Mouse (Mus musculus): ENCODE measurements around the gene Evi2.
A peak's percentile ranks its signal among the peaks of the same experiment; 100 is the strongest.

The Evi2 gene

DNA sequence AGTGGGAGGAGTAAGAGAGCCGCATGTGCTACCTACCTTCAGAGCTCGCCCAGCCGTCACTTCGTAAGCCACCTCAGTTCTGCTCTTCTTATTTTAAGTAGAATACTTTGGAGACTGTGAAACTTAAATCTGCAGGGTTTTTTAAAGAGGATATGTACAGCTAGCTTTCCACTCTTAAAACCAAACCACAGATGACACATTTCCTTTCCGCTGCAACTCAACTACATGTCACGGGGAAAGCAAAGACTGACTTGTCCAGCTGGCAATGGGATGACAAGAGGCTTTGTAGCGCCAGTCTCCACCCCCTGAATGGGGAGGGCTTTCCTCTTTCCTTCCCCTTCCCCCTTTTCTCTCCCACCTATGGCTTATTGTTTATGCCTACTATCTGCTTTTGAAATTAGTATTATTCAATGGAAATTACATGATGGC is at the start of gene Evi2, which contains the start of gene Evi2a:
Gene Evi2 (minus strand): TSS at position 257 of the 429 bp plus-strand sequence.
Gene Evi2a (minus strand): TSS at position 277 of the 429 bp plus-strand sequence.
- DNase-seq (ENCODE audit: low read depth), result peak; percentile 97

DNA sequence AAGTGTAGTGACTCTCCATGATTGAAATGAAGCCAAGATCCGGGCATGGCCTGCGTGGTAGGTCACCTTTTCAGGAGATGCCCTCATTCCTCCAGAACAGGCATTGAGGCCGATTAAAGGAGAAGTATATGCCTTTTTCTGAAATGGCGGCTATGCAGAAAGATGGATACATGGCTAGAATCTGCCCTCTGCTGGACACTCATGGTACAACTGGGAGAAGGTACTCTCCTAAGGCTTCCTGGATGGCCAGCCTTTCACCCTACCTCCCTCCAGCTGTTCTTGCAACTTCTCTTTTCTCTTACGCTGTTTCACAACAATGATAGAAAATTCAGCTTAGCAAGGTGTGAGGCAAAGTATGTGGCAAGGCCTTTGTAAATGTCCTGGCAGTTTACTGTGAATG is 47.4 kb upstream of the Evi2 start:
- peak; percentile 85 for DNase-seq (ENCODE audit: low read depth)

DNA sequence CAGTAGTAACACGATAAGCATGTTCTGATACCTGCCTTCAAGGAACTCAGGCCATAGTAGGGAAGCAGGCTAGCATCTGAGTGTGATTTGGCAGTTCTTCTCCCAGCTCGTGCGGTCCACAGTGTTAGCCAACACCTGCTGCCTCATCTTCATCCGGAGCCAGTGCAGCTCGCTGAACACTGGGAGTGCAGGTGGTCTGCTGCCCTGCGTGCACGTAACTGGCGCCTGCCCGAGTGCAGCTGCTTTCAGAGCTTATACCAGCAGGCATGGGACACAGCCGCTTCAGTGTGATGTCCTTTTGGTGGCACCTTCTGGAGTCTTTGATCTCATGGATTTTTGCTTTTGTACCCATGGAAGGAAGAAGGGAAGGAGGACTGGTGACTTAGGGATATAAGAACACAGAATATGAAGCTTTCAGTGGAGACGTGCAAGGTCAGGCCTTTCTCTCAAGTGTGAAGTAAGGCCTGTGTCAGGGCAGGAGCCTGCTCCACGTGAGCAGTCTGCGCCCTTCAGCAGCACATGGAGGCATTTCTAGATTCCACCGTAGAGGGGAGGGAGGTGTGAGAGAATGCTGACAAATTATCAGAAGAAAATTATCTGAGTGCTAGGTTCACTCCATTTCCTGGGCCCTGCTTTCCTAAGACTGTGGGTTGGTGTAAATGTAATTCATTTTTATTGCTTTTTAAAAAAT is 45.1 kb upstream of the Evi2 start:
- no peak for DNase-seq (ENCODE audit: low read depth)

DNA sequence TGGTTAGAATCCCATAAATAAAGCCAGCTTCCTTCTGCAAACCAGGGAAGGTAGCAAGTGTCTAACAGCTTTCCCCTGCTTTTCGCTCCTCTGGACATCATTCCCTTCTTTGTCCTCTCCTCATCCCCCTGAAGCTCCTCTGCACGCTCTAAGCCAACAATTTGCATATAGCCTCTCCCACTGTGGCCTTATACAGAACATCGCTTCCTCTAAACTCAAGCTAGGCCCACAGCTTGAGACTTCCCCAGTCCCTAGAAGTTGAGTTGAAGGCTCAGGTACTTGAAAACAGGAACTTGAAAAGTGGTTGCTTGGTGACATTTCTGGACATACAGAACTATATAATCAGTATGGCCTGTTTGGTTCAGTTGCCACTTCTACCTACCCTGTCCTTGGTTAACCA is 43.4 kb upstream of the Evi2 start:
- DNase-seq (ENCODE audit: low read depth), result no peak

DNA sequence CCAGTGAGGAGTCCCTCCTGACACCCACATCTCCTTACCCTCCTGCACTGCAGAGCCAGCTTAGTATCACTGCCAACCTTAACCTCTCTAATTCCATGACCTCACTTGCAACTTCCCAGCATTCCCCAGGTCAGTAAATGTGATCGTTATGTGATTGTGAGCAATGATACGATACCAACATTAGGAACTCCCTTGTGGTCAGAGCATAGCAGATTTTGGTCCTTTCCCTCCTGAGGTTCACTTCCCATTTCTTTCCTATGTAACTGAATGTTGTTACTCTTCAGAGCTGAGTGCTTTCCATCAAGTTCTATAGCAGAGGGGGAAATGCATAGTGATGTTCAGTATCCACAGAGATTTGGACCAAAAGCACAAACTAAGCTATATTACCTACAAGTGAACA is 39.9 kb upstream of the Evi2 start:
- DNase-seq (ENCODE audit: low read depth), result no peak

DNA sequence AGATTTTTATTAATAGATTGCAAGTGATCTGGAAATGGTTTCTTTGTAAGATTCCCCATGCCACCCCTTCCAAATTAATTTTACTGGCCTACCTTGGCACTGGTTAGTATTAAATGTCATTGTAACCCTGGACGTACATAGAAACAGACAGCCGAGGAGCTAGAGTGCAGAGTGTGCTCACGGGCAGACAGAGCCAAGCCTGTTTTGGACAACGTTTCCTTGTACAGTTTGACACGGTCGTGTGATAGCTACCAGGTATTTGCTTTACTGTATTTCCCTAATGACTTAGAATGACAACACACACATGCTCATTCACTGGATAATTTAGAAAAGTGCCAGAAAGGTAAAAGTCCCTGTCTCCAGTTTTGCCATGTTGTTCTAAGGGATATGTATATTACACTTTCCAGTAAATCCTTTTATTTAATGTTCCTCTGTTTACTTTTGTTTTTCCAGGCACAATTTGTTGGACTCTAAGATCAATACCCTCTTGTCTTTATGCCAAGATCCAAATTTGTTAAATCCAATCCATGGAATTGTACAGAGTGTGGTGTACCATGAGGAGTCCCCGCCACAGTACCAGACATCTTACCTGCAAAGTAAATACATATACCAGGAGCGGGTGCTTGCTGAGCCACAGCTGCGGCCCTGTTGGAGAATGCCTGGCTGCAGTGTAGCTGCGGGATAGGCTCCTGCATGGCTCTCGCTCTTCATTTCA is 38.0 kb upstream of the Evi2 start:
- DNase-seq (ENCODE audit: low read depth), result no peak

DNA sequence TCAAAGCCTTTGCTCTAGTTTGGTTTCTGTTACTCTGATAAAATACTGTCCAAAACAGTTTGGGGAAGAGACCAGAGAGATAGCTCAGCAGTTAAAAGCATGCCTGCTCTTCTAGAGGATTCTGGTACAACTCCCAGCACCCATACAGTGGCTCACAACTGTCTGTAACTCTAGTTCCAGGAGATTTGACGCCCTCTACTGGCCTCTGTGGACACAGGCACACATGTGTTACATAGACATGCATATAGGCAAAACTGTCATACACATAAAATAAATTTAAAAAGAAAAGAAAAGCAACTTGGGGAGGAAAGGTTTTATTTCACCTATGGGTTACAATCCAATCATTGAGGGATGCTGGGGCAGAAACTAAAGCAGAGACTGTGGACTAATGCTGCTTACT is 36.6 kb upstream of the Evi2 start:
- no peak for DNase-seq (ENCODE audit: low read depth)

DNA sequence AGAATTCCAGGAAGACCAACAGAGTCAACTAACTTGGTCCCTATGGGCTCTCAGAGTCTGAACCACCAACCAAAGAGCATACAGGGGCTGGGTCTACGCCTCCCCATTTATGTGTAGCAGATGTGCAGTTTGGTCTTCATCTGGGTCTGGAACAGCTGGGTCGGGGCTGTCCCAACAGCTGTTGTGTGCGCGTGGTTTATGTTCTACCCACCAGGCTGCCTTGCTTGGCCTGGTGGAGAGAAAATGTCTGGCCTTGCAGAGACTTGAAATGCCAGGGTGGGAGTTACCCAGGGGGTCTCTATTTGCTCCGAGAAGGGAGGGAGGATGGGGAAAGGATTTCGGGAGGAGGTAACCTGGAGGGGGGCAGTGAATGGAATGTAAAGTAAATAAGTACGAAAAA is 33.1 kb upstream of the Evi2 start:
- DNase-seq (ENCODE audit: low read depth), result no peak

DNA sequence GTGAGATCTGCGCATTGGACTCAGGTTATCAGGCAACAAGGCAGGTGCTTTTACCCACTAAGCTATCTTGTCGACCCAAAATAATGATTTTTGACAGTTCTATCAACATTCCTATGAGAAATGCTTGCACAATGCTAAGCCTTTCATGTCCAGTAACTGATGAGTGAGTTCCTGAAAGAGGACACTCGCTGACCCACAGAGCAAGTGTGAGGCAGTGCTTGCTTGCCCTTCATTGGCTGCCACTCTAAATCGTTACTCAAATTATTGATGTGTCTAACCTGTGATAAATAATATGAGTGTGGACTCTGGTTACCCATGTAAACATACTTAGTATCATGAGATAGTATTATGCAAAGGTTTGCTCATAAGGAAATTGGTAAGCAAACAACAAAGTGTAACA is 30.1 kb upstream of the Evi2 start:
- DNase-seq (ENCODE audit: low read depth), result no peak

DNA sequence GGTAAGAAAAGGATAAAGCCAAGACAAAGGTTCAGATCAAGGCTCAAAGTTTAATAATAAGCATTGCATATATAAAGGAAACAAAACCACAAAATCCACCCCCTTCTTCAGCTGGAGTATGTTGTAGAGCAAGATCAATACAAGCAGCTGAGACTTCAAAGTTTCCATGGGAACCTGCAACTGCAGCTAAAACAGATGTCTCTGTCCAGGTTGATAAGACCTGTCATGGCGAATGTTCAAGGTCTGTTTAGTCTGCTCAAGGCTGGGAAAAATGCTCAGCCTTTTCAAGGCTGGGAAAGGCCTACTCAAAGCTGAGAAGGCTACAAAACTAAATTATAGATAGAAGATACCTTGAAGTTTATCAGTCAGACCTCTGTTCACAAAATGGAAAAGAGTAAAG is 22.2 kb upstream of the Evi2 start:
- DNase-seq (ENCODE audit: low read depth), result no peak

DNA sequence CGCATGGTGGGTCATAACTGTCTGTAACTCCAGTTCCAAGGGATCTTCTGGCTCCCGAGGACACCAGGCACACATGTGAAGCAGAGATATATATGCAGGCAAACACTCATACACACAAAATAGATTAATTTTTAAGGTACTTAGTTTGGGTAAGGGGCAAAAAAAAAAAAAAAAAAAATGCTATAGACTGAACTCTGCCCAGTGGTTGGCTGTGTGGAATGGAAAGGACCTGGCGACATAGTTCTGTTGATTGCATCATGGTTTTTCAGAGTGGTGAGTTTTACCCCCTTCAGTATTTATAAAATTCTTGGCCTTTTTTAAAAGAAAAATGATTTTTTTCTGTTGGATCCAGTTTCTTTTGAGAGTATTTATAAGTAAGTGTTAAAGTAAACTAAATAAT is 5.9 kb upstream of the Evi2 start:
- DNase-seq (ENCODE audit: low read depth), result no peak

DNA sequence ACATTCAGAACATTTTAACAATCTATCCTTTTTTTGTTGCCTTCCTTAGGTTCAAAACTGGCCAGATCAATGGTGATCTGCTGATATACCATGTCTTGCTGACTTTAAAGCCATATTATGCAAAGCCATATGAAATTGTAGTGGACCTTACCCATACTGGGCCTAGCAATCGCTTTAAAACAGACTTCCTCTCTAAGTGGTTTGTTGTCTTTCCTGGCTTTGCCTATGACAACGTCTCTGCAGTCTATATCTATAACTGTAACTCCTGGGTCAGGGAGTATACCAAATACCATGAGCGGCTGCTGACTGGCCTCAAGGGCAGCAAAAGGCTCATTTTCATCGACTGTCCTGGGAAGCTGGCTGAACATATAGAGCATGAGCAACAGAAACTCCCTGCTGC is 5.2 kb upstream of the Evi2 start:
- peak; percentile 63 for DNase-seq (ENCODE audit: low read depth)

DNA sequence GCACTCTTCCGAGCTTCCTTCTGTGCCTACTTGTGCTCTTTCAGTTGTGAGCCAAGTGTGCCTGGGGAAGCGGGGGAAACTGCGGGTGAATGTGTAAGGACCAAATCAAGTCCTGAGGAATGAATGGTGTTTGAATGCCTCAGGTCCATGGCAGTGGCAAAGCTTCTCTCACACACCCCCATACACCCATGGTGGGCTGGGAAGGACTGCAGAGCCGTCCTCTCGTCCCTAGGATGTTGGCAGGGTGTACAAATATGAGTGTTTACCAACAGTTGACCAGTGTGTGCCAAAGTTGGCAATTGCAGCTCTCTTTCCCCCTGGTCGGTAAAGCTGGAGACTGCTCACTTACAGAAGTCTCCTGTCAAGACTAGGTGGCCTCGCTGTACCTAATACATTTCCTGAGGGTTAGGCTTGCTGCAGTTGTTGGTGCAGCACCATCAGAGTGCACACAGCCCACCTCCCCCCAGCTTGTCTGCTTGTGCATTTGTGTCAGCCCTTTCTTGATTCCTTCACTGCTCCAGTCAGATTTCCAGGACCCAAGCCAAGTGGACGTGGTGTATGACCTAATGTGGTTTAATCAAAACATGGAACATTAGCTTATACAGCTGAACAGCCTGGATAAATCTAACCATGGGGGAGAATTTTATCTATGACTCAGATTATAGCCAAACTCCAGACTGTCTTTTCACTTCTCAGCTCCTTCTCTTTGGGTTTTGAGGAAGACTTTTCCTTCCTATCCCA is 3.7 kb upstream of the Evi2 start:
- peak; percentile 36 for DNase-seq (ENCODE audit: low read depth)

DNA sequence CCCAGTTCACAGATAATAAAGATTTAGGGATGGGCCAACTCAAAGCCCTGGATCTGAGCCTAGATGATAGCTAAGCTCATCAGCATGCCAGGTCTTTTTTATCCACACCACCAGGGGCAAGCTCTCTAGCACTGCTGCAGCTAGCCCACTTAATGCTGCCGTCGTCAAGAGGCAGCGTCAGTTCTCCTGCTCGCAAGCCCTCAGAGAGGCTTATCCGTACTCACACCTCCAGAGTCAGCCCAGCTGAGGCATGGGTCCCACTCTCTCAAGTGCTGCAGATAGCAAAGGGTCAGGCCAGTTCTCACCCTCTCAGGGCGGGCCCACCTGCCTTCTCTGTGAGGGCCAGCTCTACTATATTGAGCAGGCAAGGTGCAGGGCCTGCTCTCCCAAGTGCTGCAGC is 2.9 kb upstream of the Evi2 start:
- DNase-seq (ENCODE audit: low read depth), result no peak

DNA sequence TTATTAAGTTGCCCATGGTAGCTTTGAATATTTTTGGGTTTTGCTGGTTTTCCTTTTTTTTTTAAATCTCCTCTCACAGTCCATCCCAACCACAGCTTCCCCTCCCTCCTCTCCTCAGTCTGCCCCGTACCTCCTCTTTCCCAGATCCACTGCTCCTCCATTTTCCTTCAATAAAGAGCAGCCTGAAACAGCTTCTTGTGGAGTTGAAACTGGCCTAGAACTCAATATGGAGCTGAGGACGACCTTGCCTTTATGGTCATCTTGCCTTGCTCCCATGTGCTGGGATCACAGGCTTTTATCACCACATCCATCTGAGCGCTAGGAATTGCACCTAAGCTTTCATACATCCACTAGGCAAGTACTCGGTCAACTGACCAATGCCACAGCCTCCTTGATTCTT is 1.1 kb upstream of the Evi2 start:
- no peak for DNase-seq (ENCODE audit: low read depth)

DNA sequence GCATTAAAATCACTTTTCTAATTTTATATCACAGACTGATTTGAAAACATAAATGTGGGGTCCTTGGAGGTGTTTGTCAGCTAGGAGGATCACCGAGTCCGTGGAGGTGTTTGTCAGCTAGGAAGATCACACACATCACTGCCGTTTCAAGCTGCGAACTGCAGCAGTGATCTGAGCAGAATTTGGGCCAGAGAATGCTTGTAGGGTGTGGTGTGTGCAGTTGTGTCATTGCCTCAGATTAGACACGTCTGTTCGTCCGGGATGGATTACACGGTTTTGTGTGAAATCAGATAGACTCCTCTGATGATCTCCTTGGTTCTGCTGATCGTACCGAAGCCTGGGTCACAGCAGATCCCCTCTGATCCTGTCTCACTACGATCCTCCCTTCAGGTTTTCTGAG is 385 bp upstream of the Evi2 start:
- no peak for DNase-seq (ENCODE audit: low read depth)

DNA sequence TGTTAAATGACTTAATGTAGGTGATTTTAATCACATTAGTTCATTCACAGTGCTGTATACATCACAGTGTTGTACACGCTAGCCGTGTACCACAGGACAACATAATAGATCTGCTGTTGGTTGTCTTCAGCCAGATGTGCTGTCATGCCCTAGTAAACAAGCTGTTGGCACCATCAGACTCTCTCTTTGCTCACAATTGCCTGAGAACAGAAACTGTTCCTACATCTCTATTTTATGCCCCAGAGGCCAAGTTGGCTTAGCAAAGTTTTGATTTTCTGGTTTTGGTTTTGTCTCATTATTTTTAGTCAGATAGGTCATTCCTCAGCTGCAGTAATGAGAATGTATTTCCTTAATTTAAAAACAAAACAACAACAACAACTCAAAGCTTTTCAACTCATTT is 653 bp downstream of the Evi2 start:
- DNase-seq (ENCODE audit: low read depth), result no peak

DNA sequence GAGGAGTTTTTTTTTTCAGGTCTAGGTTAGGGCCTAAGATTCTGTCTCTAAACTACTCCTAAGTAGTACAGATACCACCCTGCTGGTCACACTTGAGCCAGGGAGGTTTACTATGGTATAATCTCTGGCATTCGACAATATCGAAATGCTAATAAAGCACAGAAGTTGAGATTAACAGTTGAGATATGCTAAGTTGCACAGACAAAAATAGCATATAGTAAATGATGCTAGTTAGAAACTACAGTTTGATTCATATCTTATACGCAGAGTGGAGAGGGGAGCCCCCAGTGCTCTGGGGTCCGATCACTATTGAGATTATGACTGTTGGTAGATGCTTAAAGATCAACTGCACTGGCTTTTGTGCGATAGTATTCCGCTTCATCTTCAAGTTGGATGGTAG is 1.2 kb downstream of the Evi2 start:
- DNase-seq (ENCODE audit: low read depth), result no peak

DNA sequence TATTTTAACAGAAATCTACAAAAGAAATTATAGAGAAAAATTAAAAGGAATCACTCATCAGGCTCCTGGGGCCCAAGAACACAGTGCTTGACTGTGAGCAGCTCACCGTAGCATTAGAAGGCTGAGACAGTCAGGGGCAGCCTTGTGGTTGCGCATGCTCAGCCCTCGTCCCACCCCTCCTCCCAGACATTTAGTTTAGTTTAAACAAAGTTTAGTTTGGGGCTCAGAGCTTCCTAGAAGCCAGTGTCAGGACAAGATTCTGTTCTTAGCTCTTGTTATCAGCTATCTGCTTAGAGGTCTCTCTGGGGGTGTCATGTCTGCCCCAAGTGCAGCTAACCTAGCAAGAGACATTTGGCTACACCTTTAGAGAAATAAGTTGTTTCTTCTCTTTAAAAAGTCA is 1.8 kb downstream of the Evi2 start:
- DNase-seq (ENCODE audit: low read depth), result no peak

DNA sequence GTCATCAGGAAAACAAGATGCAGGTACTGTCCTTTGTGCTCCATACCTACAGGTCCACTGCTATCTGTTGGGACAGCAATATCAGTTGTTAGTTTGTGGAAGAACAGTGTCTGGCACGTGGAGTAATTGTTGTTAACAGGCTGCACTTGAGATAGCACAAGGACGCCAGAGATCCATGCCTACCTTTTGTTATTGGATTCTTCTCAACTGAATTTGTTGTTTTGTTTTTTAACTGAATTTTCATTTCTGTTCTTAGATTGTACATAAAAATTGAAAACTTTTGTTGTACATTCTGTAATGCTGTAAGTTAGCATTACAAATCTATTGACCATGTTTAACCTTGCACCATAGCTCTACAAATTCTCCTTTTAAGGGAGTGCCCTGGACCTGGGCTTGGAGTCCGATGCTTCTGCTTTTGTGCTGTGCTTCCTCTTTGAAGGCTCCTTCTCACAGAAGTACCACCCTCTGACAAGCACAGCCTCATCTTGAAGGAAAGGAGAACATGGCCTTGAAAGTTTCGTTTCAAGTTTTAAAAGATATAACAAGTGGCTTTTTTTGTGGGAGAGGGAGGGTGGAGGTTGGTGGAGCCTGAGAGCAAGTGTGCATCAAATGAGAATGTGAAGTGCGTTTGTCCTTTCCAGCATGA is 2.5 kb downstream of the Evi2 start:
- DNase-seq (ENCODE audit: low read depth), result peak; percentile 88

DNA sequence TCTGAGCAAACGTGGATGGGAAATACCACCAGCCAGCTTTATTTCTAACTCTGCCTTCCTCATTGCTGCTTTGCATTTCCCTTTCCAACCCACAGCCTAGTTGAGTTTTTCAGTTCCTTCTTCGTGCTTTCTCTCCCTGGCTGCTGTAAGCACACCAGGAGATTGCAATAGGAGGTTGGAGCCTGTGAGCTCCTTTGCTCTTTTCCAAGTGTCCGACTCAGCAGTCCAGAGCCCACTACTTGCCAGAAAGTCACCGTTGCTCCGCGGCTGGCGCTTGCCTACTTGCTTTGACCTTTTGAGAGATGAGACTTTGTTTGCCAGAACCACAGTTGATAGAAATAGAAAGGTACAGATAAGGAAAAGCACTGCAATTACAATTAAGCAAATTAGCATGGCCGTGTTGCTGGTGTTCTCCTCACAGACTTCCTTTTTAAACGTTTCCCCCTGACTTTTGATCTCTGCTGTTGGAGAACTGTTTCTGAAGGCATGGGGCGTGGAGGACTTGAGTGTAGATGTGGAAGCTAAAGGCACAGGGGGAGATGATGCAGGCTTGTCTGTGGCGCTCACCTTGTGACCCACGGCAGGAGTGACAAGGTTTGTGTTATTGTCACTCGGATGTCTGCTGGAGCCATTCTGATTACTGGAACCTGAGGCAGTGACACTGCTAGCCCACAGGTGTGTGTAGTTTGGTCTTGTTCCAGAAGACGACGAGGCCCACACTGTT is 3.2 kb downstream of the Evi2 start:
- DNase-seq (ENCODE audit: low read depth), result no peak

DNA sequence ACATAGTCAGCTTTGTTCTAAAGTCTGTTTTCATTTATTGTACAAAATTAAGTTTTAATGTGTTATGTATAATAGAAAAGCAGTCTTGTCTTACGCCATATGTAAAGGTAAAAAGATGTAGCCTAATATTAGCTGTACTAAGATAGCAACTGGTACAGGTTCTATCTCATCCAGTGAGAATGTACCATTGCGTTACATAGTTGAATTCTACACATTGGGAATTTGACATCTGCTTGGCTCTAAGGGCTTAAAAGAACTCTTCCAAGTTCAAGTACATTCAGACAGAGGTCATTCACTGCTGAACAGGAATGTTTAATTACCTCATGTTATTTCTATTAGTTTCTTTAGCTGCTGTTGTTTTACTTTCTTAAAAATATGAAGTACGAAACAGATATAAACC is 3.8 kb downstream of the Evi2 start:
- DNase-seq (ENCODE audit: low read depth), result no peak

Data from 416B (cell line).